Mouse (Mus musculus) large intestine, adult 2 months (tissue): Measurements from ENCODE around the gene Cdk13. TPM values are rescaled to one million over a fixed set of nuclear protein-coding genes. Genes with fewer than 3 reads are reported as not detected.
A peak's percentile ranks its signal among the peaks of the same experiment; 100 is the strongest.

Experiments
- DNase-seq: peaks from one replicate; pipeline ENCODE4 v3.0.0-alpha.2; 2012; ENCODE audit warnings: low read depth, low spot score
- WGBS: fragments of 180-500 bp; shearing (Covaris S2); methylation state at CpG from one replicate; pipeline ENCODE4 v1.1.7; 2018; 5-methylcytosine and 5-hydroxymethylcytosine counted together
- polyA plus RNA-seq: library from polyadenylated mRNA; depleted of rRNA; stranded (reverse); fragments of >200 nt; gene quantifications from 2 replicates; pipeline ENCODE4 v1.2.3, GENCODE M21; 2012

The Cdk13 gene
- polyA plus RNA-seq, 1 experiment, result 11.2 TPM

GRCm38 (mm10) chr13:17773112-17773511 is 31.8 kb downstream of the Cdk13 start:
- DNase-seq, result no peak

- DNase-seq, result no peak
- WGBS, result 78% methylated on average over 6 of the region's 6 CpGs
Measured at GRCm38 (mm10) chr13:17772574-17772973, 32.3 kb downstream of the Cdk13 start.

- WGBS, result 96% methylated on average over 1 of the region's 1 CpGs
- DNase-seq, result no peak
Measured at GRCm38 (mm10) chr13:17762405-17762804, 42.5 kb downstream of the Cdk13 start.

- 65% methylated on average over 4 of the region's 4 CpGs for WGBS
- no peak for DNase-seq
Measured at GRCm38 (mm10) chr13:17754997-17755396, 49.9 kb downstream of the Cdk13 start.

- 87% methylated on average over 3 of the region's 3 CpGs for WGBS
- no peak for DNase-seq
Measured at GRCm38 (mm10) chr13:17728798-17729197, 76.1 kb downstream of the Cdk13 start.

- no peak for DNase-seq
- 89% methylated on average over 4 of the region's 4 CpGs for WGBS
Measured at GRCm38 (mm10) chr13:17727922-17728321, 77.0 kb downstream of the Cdk13 start.

- no peak for DNase-seq
- 50% methylated on average over 1 of the region's 1 CpGs for whole genome bisulfite sequencing
Measured at GRCm38 (mm10) chr13:17717357-17717756, 87.5 kb downstream of the Cdk13 start.

GRCm38 (mm10) chr13:17708784-17709311 is 96.0 kb downstream of the Cdk13 start:
- no peak for DNase-seq
- 84% methylated on average over 5 of the region's 5 CpGs for WGBS

GRCm38 (mm10) chr13:17705188-17705826 is 99.6 kb downstream of the Cdk13 start:
- DNase-seq, result no peak
- 51% methylated on average over 6 of the region's 6 CpGs for WGBS

- no peak for DNase-seq
Measured at GRCm38 (mm10) chr13:17702311-17702710, 102.6 kb downstream of the Cdk13 start.

- no peak for DNase-seq
Measured at GRCm38 (mm10) chr13:17701322-17701721, 103.6 kb downstream of the Cdk13 start.

- 73% methylated on average over 3 of the region's 3 CpGs for WGBS
- DNase-seq, result no peak
Measured at GRCm38 (mm10) chr13:17700090-17700715, 104.7 kb downstream of the Cdk13 start.

GRCm38 (mm10) chr13:17695898-17696580 is 108.9 kb downstream of the Cdk13 start:
- DNase-seq, result no peak
- 2% methylated on average over 7 of the region's 7 CpGs for WGBS

- under 1% methylated on average over 66 of the region's 66 CpGs for WGBS
- DNase-seq, result peak; percentile 100
Measured at GRCm38 (mm10) chr13:17694911-17695699, 109.8 kb downstream of the Cdk13 start, which contains the start of the genes Mplkip and Sugct. Gene Mplkip (plus strand): TSS chr13:17695192. Gene Sugct (minus strand): TSS chr13:17695553.

GRCm38 (mm10) chr13:17694414-17694813 is 110.5 kb downstream of the Cdk13 start:
- peak; percentile 28 for DNase-seq
- WGBS, result 1% methylated on average over 21 of the region's 25 CpGs

GRCm38 (mm10) chr13:17693816-17694215 is 111.1 kb downstream of the Cdk13 start:
- DNase-seq, result peak; percentile 40
- WGBS, result 33% methylated on average over 5 of the region's 5 CpGs

GRCm38 (mm10) chr13:17691436-17691835 is 113.5 kb downstream of the Cdk13 start:
- 23% methylated on average over 1 of the region's 1 CpGs for WGBS

GRCm38 (mm10) chr13:17690686-17691085 is 114.2 kb downstream of the Cdk13 start:
- no peak for DNase-seq

More at GRCm38 (mm10) chr13:17691436-17691835, 113.5 kb downstream of the Cdk13 start:
- no peak for DNase-seq

GRCm38 (mm10) chr13:17689461-17689860 is 115.4 kb downstream of the Cdk13 start:
- no peak for DNase-seq

GRCm38 (mm10) chr13:17671122-17671521 is 133.8 kb downstream of the Cdk13 start:
- no peak for DNase-seq
- 44% methylated on average over 1 of the region's 1 CpGs for WGBS
